ENCODE assay signal across 11 mouse cellular contexts in genomic region chr3:73125143-73125542, GRCm38 (mm10).
"Had no signal": no experiment of that assay in that cellular context is flagged by ENCODE, and none has a peak within 500 bp of the region (broad histone marks: within the 10 kb centered on the region; RNA-seq: fewer than 3 reads in every experiment).

No protein-coding gene starts in this region.

- H3K4me3 ChIP-seq: limb, embryonic 10.5 days; midbrain, embryonic 13.5 days had no signal

- DNase-seq: kidney, adult 8-10 months; kidney, postnatal 36 days; lung, adult 2 months; lung, postnatal 36 days; thymus, postnatal 36 days had no signal

- ATAC-seq: inflammation-experienced regulatory T-cells, adult 6 months; intestine, postnatal 0 days; lung, postnatal 0 days; midbrain, embryonic 13.5 days had no signal

- H3K4me1 ChIP-seq: limb, embryonic 10.5 days; midbrain, embryonic 13.5 days had no signal

- H3K9ac ChIP-seq: midbrain, embryonic 13.5 days had no signal

- H3K27ac ChIP-seq: kidney, postnatal 0 days; limb, embryonic 10.5 days; midbrain, embryonic 13.5 days had no signal

- H3K27me3 ChIP-seq: midbrain, embryonic 13.5 days had no signal

- H3K4me2 ChIP-seq: midbrain, embryonic 13.5 days had no signal

- H3K9me3 ChIP-seq: limb, embryonic 10.5 days; midbrain, embryonic 13.5 days had no signal

- H3K36me3 ChIP-seq: limb, embryonic 10.5 days; midbrain, embryonic 13.5 days had no signal
